Mouse (Mus musculus): ENCODE data around the gene Ssh3. TPM values are rescaled to one million over a fixed set of nuclear protein-coding genes. Genes with fewer than 3 reads are reported as not detected.

Gene Ssh3
- total and polyA plus RNA-seq, 2 experiments from 2014 or later, result 6.4 to 11.6 TPM

GRCm38 (mm10) chr19:4295391-4295790 is 26.4 kb upstream of the Ssh3 start:
- Histone ChIP-seq H3K27me3 (ENCODE audit: control insufficient read depth, insufficient read depth, low read length) (no peaks in the 10 kb centered on the region), H3K4me2 (ENCODE audit: low read depth, low read length) (no peak overlapping the region), H3K4me1 (ENCODE audit: control insufficient read depth, insufficient read depth) (peaks cover 8% of the 10 kb centered on the region; the same call in 1 of the 2 replicates), H3K9me3 (replicated peaks; ENCODE audit: control insufficient read depth, low read length) (no peaks in the 10 kb centered on the region), H3K4me3 (ENCODE audit: low read depth, low read length) (no peak overlapping the region), H3K27ac (ENCODE audit: low read depth) (peak overlapping the region; percentile 59; the same call in 1 of the 2 replicates), H3K36me3 (replicated peaks; ENCODE audit: control insufficient read depth, insufficient read depth, low read length) (peaks cover 27% of the 10 kb centered on the region), H3K9ac (replicated peaks; ENCODE audit: low read depth, low read length) (no peak overlapping the region)
- no peak for ATAC-seq (ENCODE audit: insufficient read depth, low read depth)
- DNase-seq (ENCODE audit: low spot score), result no peak
- TF ChIP-seq EP300 (IDR thresholded peaks at IDR 0.05; ENCODE audit: low read depth) (no peak), CTCF (IDR thresholded peaks at IDR 0.05; ENCODE audit: low read depth) (no peak)
- 85% methylated on average over 4 of the region's 4 CpGs for WGBS

DNA sequence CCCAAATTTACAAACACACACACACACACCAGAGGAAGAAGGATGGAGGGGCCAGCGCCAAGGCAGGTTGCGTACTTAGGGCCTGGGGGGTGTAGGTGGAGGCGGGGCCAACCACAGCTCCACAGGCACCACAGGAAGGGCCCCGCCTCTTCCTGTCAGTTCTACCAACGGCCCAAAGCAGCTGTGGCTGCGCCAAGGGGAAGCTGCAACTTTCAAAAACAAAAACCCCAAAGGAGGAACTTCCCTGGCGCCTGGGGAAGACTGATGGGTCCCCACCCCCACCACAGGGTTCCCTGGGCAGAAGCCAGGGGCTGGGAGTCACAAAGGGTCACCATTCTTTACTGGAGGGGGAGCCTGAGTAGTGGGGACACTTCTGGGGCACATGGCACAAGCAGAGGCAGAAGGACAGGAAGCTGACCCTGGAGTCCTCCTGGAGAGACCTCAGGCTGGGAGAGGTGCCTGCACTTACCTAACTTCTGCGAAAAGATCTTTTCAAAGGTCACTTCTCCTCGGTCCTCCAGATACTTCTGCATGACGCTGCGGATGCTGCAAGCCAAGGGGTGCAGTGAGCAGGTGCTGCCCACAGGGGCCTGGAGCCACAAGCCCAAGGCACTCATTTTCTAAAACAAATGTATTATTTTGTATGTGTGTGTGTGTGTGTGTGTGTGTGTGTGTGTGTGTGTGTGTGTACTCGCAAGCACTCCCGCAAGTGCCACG is 25.6 kb upstream of the Ssh3 start:
- H3K36me3 ChIP-seq (replicated peaks; ENCODE audit: control insufficient read depth, insufficient read depth, low read length), result peaks cover 35% of the 10 kb centered on the region
- TF ChIP-seq CTCF (IDR thresholded peaks at IDR 0.05; ENCODE audit: low read depth) (no peak), EP300 (IDR thresholded peaks at IDR 0.05; ENCODE audit: low read depth) (no peak)
- no peaks in the 10 kb centered on the region for H3K9me3 ChIP-seq (replicated peaks; ENCODE audit: control insufficient read depth, low read length)
- ATAC-seq (ENCODE audit: insufficient read depth, low read depth), result peak; percentile 62; the same call in 1 of the 2 replicates
- peak overlapping the region; percentile 59 for H3K27ac ChIP-seq (ENCODE audit: low read depth)
- H3K27me3 ChIP-seq (ENCODE audit: control insufficient read depth, insufficient read depth, low read length), result no peaks in the 10 kb centered on the region
- 60% methylated on average over 14 of the region's 14 CpGs for WGBS
- H3K4me2 ChIP-seq (ENCODE audit: low read depth, low read length), result no peak overlapping the region
- DNase-seq (ENCODE audit: low spot score), result peak; percentile 31
- H3K4me1 ChIP-seq (ENCODE audit: control insufficient read depth, insufficient read depth), result no peaks in the 10 kb centered on the region
- H3K4me3 ChIP-seq (ENCODE audit: low read depth, low read length), result no peak overlapping the region
- no peak overlapping the region for H3K9ac ChIP-seq (replicated peaks; ENCODE audit: low read depth, low read length)

- no peak overlapping the region for H3K4me2 ChIP-seq (ENCODE audit: low read depth, low read length)
- TF ChIP-seq EP300 (IDR thresholded peaks at IDR 0.05; ENCODE audit: low read depth) (no peak), CTCF (IDR thresholded peaks at IDR 0.05; ENCODE audit: low read depth) (no peak)
- no peak overlapping the region for H3K4me3 ChIP-seq (ENCODE audit: low read depth, low read length)
- H3K4me1 ChIP-seq (ENCODE audit: control insufficient read depth, insufficient read depth), result no peaks in the 10 kb centered on the region
- H3K27me3 ChIP-seq (ENCODE audit: control insufficient read depth, insufficient read depth, low read length), result no peaks in the 10 kb centered on the region
- 90% methylated on average over 11 of the region's 11 CpGs for WGBS
- no peaks in the 10 kb centered on the region for H3K9me3 ChIP-seq (replicated peaks; ENCODE audit: control insufficient read depth, low read length)
- DNase-seq (ENCODE audit: low spot score) (no peak), ATAC-seq (ENCODE audit: insufficient read depth, low read depth) (no peak)
- H3K9ac ChIP-seq (replicated peaks; ENCODE audit: low read depth, low read length), result no peak overlapping the region
- peaks cover 69% of the 10 kb centered on the region for H3K36me3 ChIP-seq (replicated peaks; ENCODE audit: control insufficient read depth, insufficient read depth, low read length)
- no peak overlapping the region for H3K27ac ChIP-seq (ENCODE audit: low read depth)
Observed at GRCm38 (mm10) chr19:4291161-4291560, 22.2 kb upstream of the Ssh3 start.

- Histone ChIP-seq H3K4me3 (ENCODE audit: low read depth, low read length) (no peak overlapping the region), H3K9ac (replicated peaks; ENCODE audit: low read depth, low read length) (no peak overlapping the region), H3K4me1 (ENCODE audit: control insufficient read depth, insufficient read depth) (no peaks in the 10 kb centered on the region), H3K9me3 (replicated peaks; ENCODE audit: control insufficient read depth, low read length) (no peaks in the 10 kb centered on the region), H3K4me2 (ENCODE audit: low read depth, low read length) (no peak overlapping the region), H3K36me3 (replicated peaks; ENCODE audit: control insufficient read depth, insufficient read depth, low read length) (peaks cover 73% of the 10 kb centered on the region), H3K27ac (ENCODE audit: low read depth) (no peak overlapping the region), H3K27me3 (ENCODE audit: control insufficient read depth, insufficient read depth, low read length) (no peaks in the 10 kb centered on the region)
- no peak for ATAC-seq (ENCODE audit: insufficient read depth, low read depth)
- no peak for TF ChIP-seq CTCF (IDR thresholded peaks at IDR 0.05; ENCODE audit: low read depth)
- WGBS, result 79% methylated on average over 15 of the region's 15 CpGs
- no peak for DNase-seq (ENCODE audit: low spot score)
Observed at GRCm38 (mm10) chr19:4290749-4291148, 21.8 kb upstream of the Ssh3 start.

DNA sequence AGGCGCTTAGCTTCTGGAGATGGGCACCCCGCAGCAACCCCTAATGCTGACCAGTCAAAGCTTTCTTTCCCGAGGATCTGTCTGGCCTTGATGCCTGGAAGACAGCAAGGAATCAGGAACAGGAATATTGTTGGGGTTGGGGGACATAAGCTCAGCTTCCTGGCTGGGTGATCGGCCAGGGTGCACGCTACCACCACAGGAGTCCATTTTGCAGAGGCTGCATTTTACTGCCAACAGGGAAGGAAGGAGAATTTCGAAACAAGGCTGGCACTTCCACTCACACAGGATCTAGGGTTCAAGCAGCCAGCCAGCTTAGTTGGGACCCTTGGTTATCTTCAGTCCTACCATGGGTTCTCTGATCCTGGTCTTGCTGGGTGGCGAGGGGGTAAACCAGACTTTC is 14.7 kb upstream of the Ssh3 start:
- Histone ChIP-seq H3K27ac (ENCODE audit: low read depth) (no peak overlapping the region), H3K9me3 (replicated peaks; ENCODE audit: control insufficient read depth, low read length) (no peaks in the 10 kb centered on the region), H3K4me2 (ENCODE audit: low read depth, low read length) (peak overlapping the region; percentile 83), H3K4me1 (ENCODE audit: control insufficient read depth, insufficient read depth) (no peaks in the 10 kb centered on the region; the same call in 1 of the 2 replicates), H3K4me3 (ENCODE audit: low read depth, low read length) (no peak overlapping the region), H3K36me3 (replicated peaks; ENCODE audit: control insufficient read depth, insufficient read depth, low read length) (peaks cover 32% of the 10 kb centered on the region), H3K9ac (replicated peaks; ENCODE audit: low read depth, low read length) (no peak overlapping the region), H3K27me3 (ENCODE audit: control insufficient read depth, insufficient read depth, low read length) (peaks cover 5% of the 10 kb centered on the region; the same call in 1 of the 2 replicates)
- 48% methylated on average over 7 of the region's 7 CpGs for WGBS
- ATAC-seq (ENCODE audit: insufficient read depth, low read depth), result no peak
- no peak for DNase-seq (ENCODE audit: low spot score)
- TF ChIP-seq EP300 (IDR thresholded peaks at IDR 0.05; ENCODE audit: low read depth) (no peak), CTCF (IDR thresholded peaks at IDR 0.05; ENCODE audit: low read depth) (no peak)

Data from heart, postnatal 0 days (tissue).